ENCODE assay signal across 8 mouse cellular contexts in the genomic region with DNA sequence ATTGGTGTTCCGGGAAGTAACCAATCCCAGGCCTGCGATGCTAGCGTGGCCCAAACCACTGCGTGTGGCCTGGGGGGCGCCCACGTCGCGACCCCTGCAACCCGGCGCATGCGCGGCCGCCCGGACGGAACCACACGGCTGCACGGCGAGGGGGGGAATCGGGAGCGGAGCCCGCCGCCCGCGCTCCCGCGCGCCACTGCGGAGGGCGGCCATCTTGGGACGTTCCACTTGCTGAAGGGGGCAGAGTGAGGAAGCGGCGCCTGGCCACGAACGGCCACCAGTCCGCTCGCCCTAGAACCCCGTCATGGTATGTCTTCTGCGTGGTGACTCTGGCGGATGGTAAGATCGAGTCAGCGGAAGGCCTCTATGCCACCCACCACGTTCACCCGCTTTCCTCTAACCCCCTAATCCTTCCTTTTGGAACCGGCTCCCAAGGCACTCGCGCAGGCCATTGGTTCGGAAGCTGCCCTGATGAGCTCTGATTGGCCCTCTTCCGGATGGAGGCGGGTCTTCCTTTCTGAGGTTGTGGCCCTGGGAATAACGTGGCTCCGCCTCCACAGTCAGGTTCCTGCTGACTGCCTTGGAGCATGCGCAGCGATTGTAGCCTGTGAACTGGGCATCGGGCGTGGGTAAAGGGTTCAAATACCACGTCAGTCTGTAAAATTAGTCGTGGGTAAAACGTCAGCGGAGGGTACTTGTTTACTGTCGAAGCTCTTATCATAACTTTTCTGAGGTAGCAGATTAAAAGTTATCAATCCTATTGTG. TPM values are rescaled to one million over a fixed set of nuclear protein-coding genes. Genes with fewer than 3 reads are reported as not detected.
A peak's percentile ranks its signal among the peaks of the same experiment; 100 is the strongest.
DNase-seq lines count a peak whose midpoint lies in the region; ATAC-seq and TF ChIP-seq lines count a peak whose summit lies in the region.
"Not testable (repeated sequence)": the region's sequence is repeated elsewhere in the genome, so short reads cannot be mapped to it uniquely, and the experiment has no call there.

A gene (plus strand): TSS at position 199 of the 765 bp plus-strand sequence.

- peak within 1 kb of the TSS; percentile 37 for H3K4me3 ChIP-seq in embryonic facial prominence, embryonic 14.5 days (ENCODE audit: low read depth, low read length)
- H3K4me3 ChIP-seq in heart, adult 2 months = peak within 1 kb of the TSS; percentile 41
- peak within 1 kb of the TSS; percentile 37 for H3K4me3 ChIP-seq in limb, embryonic 13.5 days
- H3K4me3 ChIP-seq in midbrain, embryonic 16.5 days (ENCODE audit: low read depth, low read length) = peak within 1 kb of the TSS; percentile 34

- not testable (repeated sequence) for H3K27ac ChIP-seq in embryonic facial prominence, embryonic 14.5 days (replicated peaks; ENCODE audit: low read depth, low read length); limb, embryonic 13.5 days; midbrain, embryonic 16.5 days (ENCODE audit: low read length)
- peak within 1 kb of the TSS; percentile 79 for H3K27ac ChIP-seq in heart, adult 2 months

- H3K36me3 ChIP-seq in embryonic facial prominence, embryonic 14.5 days (ENCODE audit: control insufficient read depth, insufficient read depth, low read length); heart, adult 2 months (ENCODE audit: control insufficient read depth, insufficient read depth, low read length); limb, embryonic 13.5 days; midbrain, embryonic 16.5 days (ENCODE audit: control insufficient read depth, insufficient read depth, low read length): not testable (repeated sequence)

- not testable (repeated sequence) for H3K27me3 ChIP-seq in embryonic facial prominence, embryonic 14.5 days (replicated peaks; ENCODE audit: control insufficient read depth, insufficient read depth, low read length); heart, adult 2 months (ENCODE audit: control insufficient read depth, insufficient read depth, low read length); limb, embryonic 13.5 days; midbrain, embryonic 16.5 days (ENCODE audit: control insufficient read depth, insufficient read depth, low read depth, low read length)

- not testable (repeated sequence) for TF ChIP-seq CTCF in heart, adult 2 months (IDR thresholded peaks at IDR 0.05)

- 22% methylated on average over 18 of the region's 60 CpGs for WGBS in embryonic facial prominence, embryonic 14.5 days
- 11% methylated on average over 51 of the region's 60 CpGs for WGBS in heart, adult 2 months
- WGBS in limb, embryonic 13.5 days = 22% methylated on average over 43 of the region's 60 CpGs
- 26% methylated on average over 35 of the region's 60 CpGs for WGBS in midbrain, embryonic 16.5 days

- ATAC-seq in embryonic facial prominence, embryonic 14.5 days (ENCODE audit: low read depth) = peak; percentile 97
- peak; percentile 96 for ATAC-seq in limb, embryonic 13.5 days (ENCODE audit: low FRiP score, low read depth)
- ATAC-seq in midbrain, embryonic 16.5 days = peak; percentile 98

- H3K9me3 ChIP-seq in embryonic facial prominence, embryonic 14.5 days (ENCODE audit: control insufficient read depth, low read length); limb, embryonic 13.5 days; midbrain, embryonic 16.5 days (replicated peaks; ENCODE audit: control insufficient read depth, low read length, poor library complexity, severe bottlenecking): not testable (repeated sequence)

- H3K4me1 ChIP-seq in embryonic facial prominence, embryonic 14.5 days (ENCODE audit: control insufficient read depth, insufficient read depth, low read length); heart, adult 2 months (ENCODE audit: control insufficient read depth, insufficient read depth, low read length); limb, embryonic 13.5 days; midbrain, embryonic 16.5 days (ENCODE audit: control insufficient read depth, insufficient read depth, low read length): not testable (repeated sequence)

- not testable (repeated sequence) for H3K79me2 ChIP-seq in heart, adult 2 months (replicated peaks; ENCODE audit: control insufficient read depth, insufficient read depth, low read length)

- H3K4me2 ChIP-seq in embryonic facial prominence, embryonic 14.5 days (ENCODE audit: low read depth, low read length) = peak within 1 kb of the TSS; percentile 50
- peak within 1 kb of the TSS; percentile 58 for H3K4me2 ChIP-seq in limb, embryonic 13.5 days (replicated peaks)
- H3K4me2 ChIP-seq in midbrain, embryonic 16.5 days (ENCODE audit: low read length) = peak within 1 kb of the TSS; percentile 43

- peak within 1 kb of the TSS; percentile 46 for H3K9ac ChIP-seq in embryonic facial prominence, embryonic 14.5 days (ENCODE audit: low read depth, low read length)
- peak within 1 kb of the TSS; percentile 75 for H3K9ac ChIP-seq in heart, adult 2 months (ENCODE audit: low read depth, low read length)
- peak within 1 kb of the TSS; percentile 51 for H3K9ac ChIP-seq in limb, embryonic 13.5 days
- not testable (repeated sequence) for H3K9ac ChIP-seq in midbrain, embryonic 16.5 days (ENCODE audit: low read depth, low read length)

- not testable (repeated sequence) for TF ChIP-seq EP300 in heart, adult 2 months (IDR thresholded peaks at IDR 0.05; ENCODE audit: insufficient read depth, low read depth, low read length)

- TF ChIP-seq POLR2A in heart, adult 2 months (IDR thresholded peaks at IDR 0.05; ENCODE audit: insufficient read depth, low read depth, low read length) = peak; percentile 51

- peak; percentile 85 for DNase-seq in 3134 (ENCODE audit: extremely low read depth, insufficient read length, low spot score)
- DNase-seq in adrenal gland, postnatal 4 days (ENCODE audit: low spot score in 2 of 2) = peak; percentile 24 to 69
- DNase-seq in embryonic facial prominence, embryonic 14.5 days (ENCODE audit: low spot score) = peak; percentile 97
- peak; percentile 88 to 94 for DNase-seq in heart, adult 2 months
- DNase-seq in kidney, adult 8-10 months = peak; percentile 95 to 97
- DNase-seq in spleen, postnatal 10 days (ENCODE audit: low spot score in 2 of 2) = peak; percentile 79 to 94

- intact Hi-C loops in heart, adult 2 months (cut with DNase I) = not testable (repeated sequence)

RNA-seq across cellular contexts. Expression of the gene that starts here (rescaled TPM):
- 10 to 100 TPM; 68.0 to 75.4 TPM for total RNA-seq in adrenal gland, postnatal 4 days (2021)
- polyA plus RNA-seq in embryonic facial prominence, embryonic 14.5 days (2014; fragmentation: Nextera tagmentation; extraction: Ambion mirVana) = 18.7 and 26.5 TPM in 2 replicates
- total RNA-seq in heart, adult 2 months (2021) = 10 to 100 TPM; 41.3 to 42.5 TPM
- 48.3 and 57.9 TPM in 2 replicates for polyA plus RNA-seq in heart, adult 2 months (2012; rRNA removed)
- polyA plus RNA-seq in limb, embryonic 13.5 days (2015; fragmentation: Nextera tagmentation; extraction: Ambion mirVana) = 32.0 and 36.1 TPM in 2 replicates
- 29.9 and 30.8 TPM in 2 replicates for polyA plus RNA-seq in midbrain, embryonic 16.5 days (2015; fragmentation: Nextera tagmentation; extraction: Ambion mirVana)

Comparison
In these comparisons a context has a peak if more than half of its experiments do, and no peak if none do; other contexts are left out.
1. DNase-seq: peak in every context shown above with its lines; median percentile 97 in embryonic facial prominence, embryonic 14.5 days; 96 in kidney, adult 8-10 months; 91 in heart, adult 2 months; 86 in spleen, postnatal 10 days; 85 in 3134; 46 in adrenal gland, postnatal 4 days.